In genomic region chr17:45747293-45747692, GRCm38 (mm10) we compare ENCODE assay signal across 24 mouse cellular contexts. TPM values are rescaled to one million over a fixed set of nuclear protein-coding genes. Genes with fewer than 3 reads are reported as not detected.
DNase-seq lines count a peak whose midpoint lies in the region; ATAC-seq and TF ChIP-seq lines count a peak whose summit lies in the region.
"Had no signal": no experiment of that assay in that cellular context is flagged by ENCODE, and none has a peak within 500 bp of the region (broad histone marks: within the 10 kb centered on the region; RNA-seq: fewer than 3 reads in every experiment).

No protein-coding gene starts in this region.

- WGBS in heart, postnatal 0 days: 87% methylated on average over 4 of the region's 4 CpGs
- 83% methylated on average over 4 of the region's 4 CpGs for WGBS in heart, embryonic 11.5 days (ENCODE audit: insufficient replicate concordance)
- WGBS in liver, embryonic 16.5 days (ENCODE audit: insufficient replicate concordance): 35% methylated on average over 4 of the region's 4 CpGs

- H3K9ac ChIP-seq in heart, postnatal 0 days (replicated peaks; ENCODE audit: low read depth, low read length): no peak overlapping the region
- H3K9ac ChIP-seq in heart, embryonic 11.5 days (ENCODE audit: low read depth, low read length): no peak overlapping the region
- H3K9ac ChIP-seq in liver, embryonic 16.5 days (ENCODE audit: low read depth, low read length): peak overlapping the region; percentile 16; the same call in 1 of the 2 replicates
- H3K9ac ChIP-seq: forebrain, embryonic 12.5 days; hindbrain, embryonic 13.5 days; intestine, embryonic 15.5 days; neural tube, embryonic 15.5 days had no signal

- peaks cover 21% of the 10 kb centered on the region for H3K4me1 ChIP-seq in heart, postnatal 0 days (ENCODE audit: control insufficient read depth, insufficient read depth)
- H3K4me1 ChIP-seq in heart, embryonic 11.5 days (ENCODE audit: control insufficient read depth, insufficient read depth, low read length): peaks cover 15% of the 10 kb centered on the region
- peaks cover 62% of the 10 kb centered on the region for H3K4me1 ChIP-seq in liver, embryonic 16.5 days (ENCODE audit: control insufficient read depth, low read depth, low read length)
- H3K4me1 ChIP-seq: neural tube, embryonic 15.5 days had no signal

- no peak overlapping the region for H3K4me3 ChIP-seq in heart, postnatal 0 days (ENCODE audit: low read depth, low read length)
- H3K4me3 ChIP-seq in heart, embryonic 11.5 days (ENCODE audit: low read depth, low read length): no peak overlapping the region
- H3K4me3 ChIP-seq in liver, embryonic 16.5 days (ENCODE audit: low read depth, low read length): no peak overlapping the region
- H3K4me3 ChIP-seq: forebrain, embryonic 12.5 days; heart, adult 2 months; hindbrain, embryonic 13.5 days; intestine, embryonic 15.5 days; neural tube, embryonic 15.5 days had no signal

- peak; percentile 4 for DNase-seq in heart, postnatal 0 days (ENCODE audit: low spot score)
- DNase-seq in induced T-regulatory cell, adult 2 months (ENCODE audit: low read depth): peak; percentile 31
- peak; percentile 35 for DNase-seq in naive thymus-derived CD4-positive, alpha-beta T cell, adult 2 months (ENCODE audit: low read depth)
- DNase-seq in adrenal gland, adult 2 months: no peak
- no peak for DNase-seq in layer of hippocampus, adult 8-10 months (ENCODE audit: low spot score in 2 of 2)
- DNase-seq in lung, postnatal 10 days: no peak
- DNase-seq: adrenal gland, adult 8-10 months; cerebellum, adult 9-10 months; gastrocnemius, postnatal 10 days; heart, adult 2 months; kidney, adult 9 months; kidney, postnatal 4 days; lung, adult 2 months; lung, postnatal 36 days had no signal

- no peak for TF ChIP-seq CTCF in heart, postnatal 0 days (IDR thresholded peaks at IDR 0.05; ENCODE audit: low read depth)

- TF ChIP-seq EP300 in heart, postnatal 0 days (IDR thresholded peaks at IDR 0.05; ENCODE audit: low read depth): no peak

- no peaks in the 10 kb centered on the region for H3K36me3 ChIP-seq in heart, postnatal 0 days (replicated peaks; ENCODE audit: control insufficient read depth, insufficient read depth, low read length)
- H3K36me3 ChIP-seq in heart, embryonic 11.5 days (ENCODE audit: control insufficient read depth, insufficient read depth, low read length): no peaks in the 10 kb centered on the region
- no peaks in the 10 kb centered on the region for H3K36me3 ChIP-seq in liver, embryonic 16.5 days (ENCODE audit: control insufficient read depth, insufficient read depth)
- H3K36me3 ChIP-seq: forebrain, embryonic 12.5 days; hindbrain, embryonic 13.5 days; intestine, embryonic 15.5 days; neural tube, embryonic 15.5 days had no signal

- no peaks in the 10 kb centered on the region for H3K9me3 ChIP-seq in heart, postnatal 0 days (replicated peaks; ENCODE audit: control insufficient read depth, low read length)
- H3K9me3 ChIP-seq in heart, embryonic 11.5 days (replicated peaks; ENCODE audit: control insufficient read depth, low read length): no peaks in the 10 kb centered on the region
- H3K9me3 ChIP-seq in liver, embryonic 16.5 days (replicated peaks; ENCODE audit: control insufficient read depth, low read length): no peaks in the 10 kb centered on the region
- H3K9me3 ChIP-seq: forebrain, embryonic 12.5 days; hindbrain, embryonic 13.5 days; intestine, embryonic 15.5 days; neural tube, embryonic 15.5 days had no signal

- no peak overlapping the region for H3K27ac ChIP-seq in heart, postnatal 0 days (ENCODE audit: low read depth)
- H3K27ac ChIP-seq in heart, embryonic 11.5 days (ENCODE audit: low read depth, low read length): no peak overlapping the region
- peak overlapping the region; percentile 28; the same call in 1 of the 2 replicates for H3K27ac ChIP-seq in liver, embryonic 16.5 days (ENCODE audit: low read length)
- H3K27ac ChIP-seq: forebrain, embryonic 12.5 days; hindbrain, embryonic 13.5 days; intestine, embryonic 15.5 days; neural tube, embryonic 15.5 days; stomach, postnatal 0 days had no signal

- no peak for ATAC-seq in heart, postnatal 0 days (ENCODE audit: insufficient read depth, low read depth)
- ATAC-seq in heart, embryonic 11.5 days (replicated peaks; ENCODE audit: insufficient number of reproducible peaks, low FRiP score, low TSS enrichment): no peak
- ATAC-seq in liver, embryonic 16.5 days (ENCODE audit: low read depth): no peak
- ATAC-seq: intestine, embryonic 15.5 days had no signal

- H3K27me3 ChIP-seq in heart, postnatal 0 days (ENCODE audit: control insufficient read depth, insufficient read depth, low read length): no peaks in the 10 kb centered on the region
- 0 out of 2 replicates have a peak, but pooled peaks cover 4% of the 10 kb centered on the region for H3K27me3 ChIP-seq in heart, embryonic 11.5 days (ENCODE audit: control insufficient read depth, insufficient read depth, low read length)
- H3K27me3 ChIP-seq in liver, embryonic 16.5 days (ENCODE audit: control insufficient read depth, insufficient read depth, low read depth, low read length): no peaks in the 10 kb centered on the region
- H3K27me3 ChIP-seq: hindbrain, embryonic 13.5 days; intestine, embryonic 15.5 days; neural tube, embryonic 15.5 days had no signal

- H3K4me2 ChIP-seq in heart, postnatal 0 days (ENCODE audit: low read depth, low read length): no peak overlapping the region
- H3K4me2 ChIP-seq in heart, embryonic 11.5 days: no peak overlapping the region
- H3K4me2 ChIP-seq in liver, embryonic 16.5 days (ENCODE audit: low read depth, low read length): peak overlapping the region; percentile 55
- H3K4me2 ChIP-seq: forebrain, embryonic 12.5 days; hindbrain, embryonic 13.5 days; intestine, embryonic 15.5 days; midbrain, embryonic 11.5 days; neural tube, embryonic 15.5 days had no signal

RNA-seq across cellular contexts. Expression of gene 1600014C23Rik, which starts 13.6 kb away (rescaled TPM):
- total RNA-seq in heart, postnatal 0 days (2014; rRNA removed; ENCODE audit: low replicate concordance): not detected in 2 replicates
- 0.25 TPM in 1 of 2 replicates, not detected in the other for polyA plus RNA-seq in heart, postnatal 0 days (2015; fragmentation: Nextera tagmentation; extraction: Ambion mirVana)
- 0.48 and 0.80 TPM in 2 replicates for polyA plus RNA-seq in heart, embryonic 11.5 days (2014; fragmentation: Nextera tagmentation; extraction: Ambion mirVana)
- not detected in 2 replicates for polyA plus RNA-seq in liver, embryonic 16.5 days (2015; fragmentation: Nextera tagmentation; extraction: Ambion mirVana)
- not detected for total RNA-seq in adrenal gland, adult 2 months (2021)
- not detected in 2 replicates for polyA plus RNA-seq in adrenal gland, adult 2 months (2012; rRNA removed)
- not detected for total RNA-seq in layer of hippocampus, adult 8-10 months (2022)
- total RNA-seq: adrenal gland, adult 8-10 months; gastrocnemius, postnatal 10 days; layer of hippocampus, postnatal 10 days had no signal
- polyA plus RNA-seq: heart, adult 2 months; hindbrain, embryonic 13.5 days; limb, embryonic 11.5 days; lung, adult 2 months; neural tube, embryonic 15.5 days; stomach, postnatal 0 days had no signal

Comparison
In these comparisons a context has a peak if more than half of its experiments do, and no peak if none do; other contexts are left out.
1. DNase-seq: peak in heart, postnatal 0 days (single experiment), induced T-regulatory cell, adult 2 months (single experiment) and naive thymus-derived CD4-positive, alpha-beta T cell, adult 2 months (single experiment); none in adrenal gland, adult 2 months (single experiment), layer of hippocampus, adult 8-10 months (0 of 2) and lung, postnatal 10 days (single experiment).